8 mouse cellular contexts compared by ENCODE assay signal in genomic region chr7:27333316-27333941, GRCm38 (mm10). TPM values are rescaled to one million over a fixed set of nuclear protein-coding genes. Genes with fewer than 3 reads are reported as not detected.
DNase-seq lines count a peak whose midpoint lies in the region; ATAC-seq lines count a peak whose summit lies in the region.

No protein-coding gene starts in this region.

- ATAC-seq in kidney, embryonic 15.5 days (replicated peaks; ENCODE audit: low FRiP score): no peak
- no peak for ATAC-seq in heart, embryonic 13.5 days (ENCODE audit: extremely low read depth, insufficient number of reproducible peaks, low FRiP score, low TSS enrichment)
- ATAC-seq in limb, embryonic 13.5 days (ENCODE audit: low FRiP score, low read depth): no peak
- no peak for ATAC-seq in neural tube, embryonic 13.5 days (ENCODE audit: low read depth)
- ATAC-seq in megakaryocyte-erythroid progenitor cell, adult 5-6 weeks (replicated peaks; ENCODE audit: low FRiP score, low TSS enrichment, poor library complexity, severe bottlenecking): no peak

- H3K4me3 ChIP-seq in kidney, embryonic 15.5 days (replicated peaks): peak overlapping the region; percentile 55
- peak overlapping the region; percentile 68 for H3K4me3 ChIP-seq in heart, embryonic 13.5 days
- H3K4me3 ChIP-seq in limb, embryonic 13.5 days: peak overlapping the region; percentile 57
- H3K4me3 ChIP-seq in neural tube, embryonic 13.5 days: peak overlapping the region; percentile 47

- peak overlapping the region; percentile 48 for H3K9ac ChIP-seq in kidney, embryonic 15.5 days
- H3K9ac ChIP-seq in heart, embryonic 13.5 days: peak overlapping the region; percentile 89
- H3K9ac ChIP-seq in limb, embryonic 13.5 days: peak overlapping the region; percentile 74
- H3K9ac ChIP-seq in neural tube, embryonic 13.5 days: peak overlapping the region; percentile 75

- no peaks in the 10 kb centered on the region for H3K9me3 ChIP-seq in kidney, embryonic 15.5 days (replicated peaks)
- H3K9me3 ChIP-seq in heart, embryonic 13.5 days: no peaks in the 10 kb centered on the region
- no peaks in the 10 kb centered on the region for H3K9me3 ChIP-seq in limb, embryonic 13.5 days
- no peaks in the 10 kb centered on the region for H3K9me3 ChIP-seq in neural tube, embryonic 13.5 days

- H3K36me3 ChIP-seq in kidney, embryonic 15.5 days: no peaks in the 10 kb centered on the region
- H3K36me3 ChIP-seq in heart, embryonic 13.5 days: no peaks in the 10 kb centered on the region
- no peaks in the 10 kb centered on the region for H3K36me3 ChIP-seq in limb, embryonic 13.5 days
- H3K36me3 ChIP-seq in neural tube, embryonic 13.5 days: no peaks in the 10 kb centered on the region

- peaks cover 99% of the 10 kb centered on the region for H3K27me3 ChIP-seq in kidney, embryonic 15.5 days
- H3K27me3 ChIP-seq in heart, embryonic 13.5 days (replicated peaks): peaks cover 97% of the 10 kb centered on the region
- peaks cover 86% of the 10 kb centered on the region for H3K27me3 ChIP-seq in limb, embryonic 13.5 days
- H3K27me3 ChIP-seq in neural tube, embryonic 13.5 days: peaks cover 98% of the 10 kb centered on the region

- peak overlapping the region; percentile 84 for H3K27ac ChIP-seq in kidney, embryonic 15.5 days
- H3K27ac ChIP-seq in heart, embryonic 13.5 days (replicated peaks): peak overlapping the region; percentile 88
- H3K27ac ChIP-seq in limb, embryonic 13.5 days: no peak overlapping the region
- no peak overlapping the region for H3K27ac ChIP-seq in neural tube, embryonic 13.5 days (replicated peaks)

- H3K4me2 ChIP-seq in kidney, embryonic 15.5 days: peak overlapping the region; percentile 86
- peak overlapping the region; percentile 91 for H3K4me2 ChIP-seq in heart, embryonic 13.5 days
- H3K4me2 ChIP-seq in limb, embryonic 13.5 days (replicated peaks): peak overlapping the region; percentile 97
- peak overlapping the region; percentile 87 for H3K4me2 ChIP-seq in neural tube, embryonic 13.5 days

- no peak for DNase-seq in kidney, postnatal 25 days
- peak; percentile 57 for DNase-seq in R1 (ENCODE audit: low read depth, low spot score)
- no peak for DNase-seq in urinary bladder, postnatal 36 days (ENCODE audit: low spot score in 2 of 2)

- H3K4me1 ChIP-seq in kidney, embryonic 15.5 days: peaks cover 91% of the 10 kb centered on the region
- peaks cover 86% of the 10 kb centered on the region for H3K4me1 ChIP-seq in heart, embryonic 13.5 days
- peaks cover 83% of the 10 kb centered on the region for H3K4me1 ChIP-seq in limb, embryonic 13.5 days
- peaks cover 81% of the 10 kb centered on the region for H3K4me1 ChIP-seq in neural tube, embryonic 13.5 days (replicated peaks)

- WGBS in kidney, embryonic 15.5 days: under 1% methylated on average over 53 of the region's 77 CpGs
- under 1% methylated on average over 38 of the region's 77 CpGs for WGBS in heart, embryonic 13.5 days
- under 1% methylated on average over 39 of the region's 77 CpGs for WGBS in limb, embryonic 13.5 days
- WGBS in neural tube, embryonic 13.5 days: under 1% methylated on average over 40 of the region's 77 CpGs

RNA-seq across cellular contexts. Expression of gene Ltbp4, which starts 4.1 kb away (rescaled TPM):
- polyA plus RNA-seq in kidney, embryonic 15.5 days (2015; fragmentation: Nextera tagmentation; extraction: Ambion mirVana): 31.0 and 41.7 TPM in 2 replicates
- 51.3 and 53.3 TPM in 2 replicates for polyA plus RNA-seq in heart, embryonic 13.5 days (2015; fragmentation: Nextera tagmentation; extraction: Ambion mirVana)
- polyA plus RNA-seq in limb, embryonic 13.5 days (2015; fragmentation: Nextera tagmentation; extraction: Ambion mirVana): 25.8 and 29.3 TPM in 2 replicates
- polyA plus RNA-seq in neural tube, embryonic 13.5 days (2015; fragmentation: Nextera tagmentation; extraction: Ambion mirVana): 6.9 and 8.0 TPM in 2 replicates
- 0.39 TPM in 1 of 2 replicates, not detected in the other for total RNA-seq in megakaryocyte-erythroid progenitor cell, adult 5-6 weeks (2014; fragmentation: Nextera tagmentation)
- 0.05 and 1.4 TPM in 2 replicates for total RNA-seq in megakaryocyte-erythroid progenitor cell, adult 5-6 weeks (2017)

RNA-seq across cellular contexts. Expression of gene Shkbp1, which starts 22.4 kb away (rescaled TPM):
- 43.6 and 53.1 TPM in 2 replicates for polyA plus RNA-seq in kidney, embryonic 15.5 days (2015; fragmentation: Nextera tagmentation; extraction: Ambion mirVana)
- polyA plus RNA-seq in heart, embryonic 13.5 days (2015; fragmentation: Nextera tagmentation; extraction: Ambion mirVana): 28.8 and 32.2 TPM in 2 replicates
- 49.2 and 54.5 TPM in 2 replicates for polyA plus RNA-seq in limb, embryonic 13.5 days (2015; fragmentation: Nextera tagmentation; extraction: Ambion mirVana)
- 50.6 and 59.6 TPM in 2 replicates for polyA plus RNA-seq in neural tube, embryonic 13.5 days (2015; fragmentation: Nextera tagmentation; extraction: Ambion mirVana)
- 39.2 and 72.7 TPM in 2 replicates for total RNA-seq in megakaryocyte-erythroid progenitor cell, adult 5-6 weeks (2014; fragmentation: Nextera tagmentation)
- 20.6 and 35.1 TPM in 2 replicates for total RNA-seq in megakaryocyte-erythroid progenitor cell, adult 5-6 weeks (2017)

RNA-seq across cellular contexts. Expression of gene Gm20479, which starts 23.8 kb away (rescaled TPM):
- 1.9 TPM in 1 of 2 replicates, not detected in the other for polyA plus RNA-seq in kidney, embryonic 15.5 days (2015; fragmentation: Nextera tagmentation; extraction: Ambion mirVana)
- 0.83 and 0.90 TPM in 2 replicates for polyA plus RNA-seq in heart, embryonic 13.5 days (2015; fragmentation: Nextera tagmentation; extraction: Ambion mirVana)
- not detected in 2 replicates for polyA plus RNA-seq in limb, embryonic 13.5 days (2015; fragmentation: Nextera tagmentation; extraction: Ambion mirVana)
- polyA plus RNA-seq in neural tube, embryonic 13.5 days (2015; fragmentation: Nextera tagmentation; extraction: Ambion mirVana): not detected in 2 replicates
- not detected in 2 replicates for total RNA-seq in megakaryocyte-erythroid progenitor cell, adult 5-6 weeks (2014; fragmentation: Nextera tagmentation)
- total RNA-seq in megakaryocyte-erythroid progenitor cell, adult 5-6 weeks (2017): not detected in 2 replicates

Comparison
In these comparisons a context has a peak if more than half of its experiments do, and no peak if none do; other contexts are left out.
1. H3K27ac ChIP-seq: peak in kidney, embryonic 15.5 days (single experiment) and heart, embryonic 13.5 days (single experiment); none in limb, embryonic 13.5 days (single experiment) and neural tube, embryonic 13.5 days (single experiment).
2. Peak in every context shown above with its lines, with median percentiles within 50 percentile points of each other: H3K4me2 ChIP-seq, H3K4me3 ChIP-seq and H3K9ac ChIP-seq.